In the genomic region with DNA sequence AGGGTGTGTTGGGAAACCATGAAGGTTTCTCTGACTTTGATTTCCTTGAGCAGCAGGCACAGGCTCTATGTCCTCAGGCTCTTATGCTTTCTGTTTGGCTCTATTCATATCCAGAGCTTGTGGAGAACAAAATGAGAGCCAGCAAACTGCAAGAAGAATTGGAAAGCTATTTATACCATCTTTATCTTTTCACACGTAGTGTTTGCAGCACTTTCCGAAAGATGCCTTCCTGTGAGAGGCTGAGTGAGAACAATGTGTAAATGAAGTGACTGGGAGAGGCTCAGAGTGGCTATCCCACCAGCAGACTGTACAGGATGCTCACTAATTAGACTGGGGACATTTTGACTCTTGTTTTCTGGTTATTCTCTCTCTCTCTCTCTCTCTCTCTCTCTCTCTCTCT, we compare ENCODE assay signal across 24 mouse cellular contexts.
DNase-seq lines count a peak whose midpoint lies in the region; ATAC-seq and TF ChIP-seq lines count a peak whose summit lies in the region.
"Had no signal": no experiment of that assay in that cellular context is flagged by ENCODE, and none has a peak within 500 bp of the region (broad histone marks: within the 10 kb centered on the region; RNA-seq: fewer than 3 reads in every experiment).

No protein-coding gene starts in this region.

- TF ChIP-seq POLR2A in lung, adult 2 months (IDR thresholded peaks at IDR 0.05; ENCODE audit: borderline replicate concordance, extremely low read depth, low read depth, low read length) = no peak

- H3K4me1 ChIP-seq in heart, embryonic 10.5 days = peaks cover 18% of the 10 kb centered on the region
- H3K4me1 ChIP-seq in lung, embryonic 14.5 days (ENCODE audit: insufficient read depth) = no peaks in the 10 kb centered on the region
- peaks cover 4% of the 10 kb centered on the region for H3K4me1 ChIP-seq in lung, adult 2 months (ENCODE audit: control insufficient read depth, insufficient read depth, low read length)
- H3K4me1 ChIP-seq in heart, postnatal 0 days (ENCODE audit: control insufficient read depth, insufficient read depth) = no peaks in the 10 kb centered on the region
- H3K4me1 ChIP-seq: embryonic facial prominence, embryonic 10.5 days; hindbrain, embryonic 15.5 days; limb, embryonic 10.5 days; liver, embryonic 15.5 days; neural tube, embryonic 15.5 days had no signal

- no peaks in the 10 kb centered on the region for H3K36me3 ChIP-seq in heart, embryonic 10.5 days
- H3K36me3 ChIP-seq in lung, embryonic 14.5 days (ENCODE audit: insufficient read depth) = no peaks in the 10 kb centered on the region
- no peaks in the 10 kb centered on the region for H3K36me3 ChIP-seq in heart, postnatal 0 days (replicated peaks; ENCODE audit: control insufficient read depth, insufficient read depth, low read length)
- H3K36me3 ChIP-seq: embryonic facial prominence, embryonic 10.5 days; G1E; hindbrain, embryonic 15.5 days; limb, embryonic 10.5 days; liver, embryonic 15.5 days; neural tube, embryonic 15.5 days had no signal

- H3K4me3 ChIP-seq in heart, embryonic 10.5 days = no peak overlapping the region
- H3K4me3 ChIP-seq in lung, embryonic 14.5 days (ENCODE audit: low read depth, low read length) = no peak overlapping the region
- H3K4me3 ChIP-seq in lung, adult 2 months (replicated peaks; ENCODE audit: extremely low read depth, low read depth, low read length) = no peak overlapping the region
- no peak overlapping the region for H3K4me3 ChIP-seq in heart, postnatal 0 days (ENCODE audit: low read depth, low read length)
- H3K4me3 ChIP-seq: embryonic facial prominence, embryonic 10.5 days; hindbrain, embryonic 15.5 days; limb, embryonic 10.5 days; liver, embryonic 15.5 days; neural tube, embryonic 15.5 days had no signal

- TF ChIP-seq EP300 in heart, postnatal 0 days (IDR thresholded peaks at IDR 0.05; ENCODE audit: low read depth) = no peak

- H3K4me2 ChIP-seq in lung, embryonic 14.5 days = no peak overlapping the region
- no peak overlapping the region for H3K4me2 ChIP-seq in heart, postnatal 0 days (ENCODE audit: low read depth, low read length)
- H3K4me2 ChIP-seq: hindbrain, embryonic 15.5 days; liver, embryonic 15.5 days; neural tube, embryonic 15.5 days had no signal

- intact Hi-C loops in heart, postnatal 14 days (cut with DNase I) = loop anchor here (5.0 kb wide), 1 partner anchor 336 kb away; no protein-coding TSS in a partner anchor

- DNase-seq in heart, embryonic 10.5 days (ENCODE audit: low spot score) = no peak
- no peak for DNase-seq in heart, postnatal 14 days
- peak; percentile 41 for DNase-seq in lung, embryonic 14.5 days
- no peak for DNase-seq in lung, adult 2 months
- DNase-seq in brain, adult 2 months (ENCODE audit: low read depth, low spot score) = peak; percentile 73
- DNase-seq in heart, postnatal 0 days (ENCODE audit: low spot score) = peak; percentile 65
- DNase-seq in spleen, postnatal 14 days (ENCODE audit: low spot score in 2 of 2) = no peak
- DNase-seq: adrenal gland, postnatal 36 days; cerebellum, adult 11 months; cerebellum, adult 9-11 months; kidney, adult 8-10 months; kidney, postnatal 10 days; liver had no signal

- H3K27ac ChIP-seq in heart, embryonic 10.5 days = 0 out of 2 replicates have a peak overlapping the region, but pooled peaks have one; percentile 17
- H3K27ac ChIP-seq in lung, embryonic 14.5 days (ENCODE audit: low read depth) = no peak overlapping the region
- peak overlapping the region; percentile 82 for H3K27ac ChIP-seq in heart, postnatal 0 days (ENCODE audit: low read depth)
- H3K27ac ChIP-seq: embryonic facial prominence, embryonic 10.5 days; hindbrain, embryonic 15.5 days; limb, embryonic 10.5 days; liver, embryonic 15.5 days; macrophage; neural tube, embryonic 15.5 days; stomach, postnatal 0 days had no signal

- no peaks in the 10 kb centered on the region for H3K27me3 ChIP-seq in heart, embryonic 10.5 days (ENCODE audit: insufficient read depth, poor library complexity, severe bottlenecking)
- no peaks in the 10 kb centered on the region for H3K27me3 ChIP-seq in lung, embryonic 14.5 days (ENCODE audit: insufficient read depth, low read length)
- H3K27me3 ChIP-seq in heart, postnatal 0 days (ENCODE audit: control insufficient read depth, insufficient read depth, low read length) = no peaks in the 10 kb centered on the region
- H3K27me3 ChIP-seq: hindbrain, embryonic 15.5 days; liver, embryonic 15.5 days; neural tube, embryonic 15.5 days had no signal

- H3K9me3 ChIP-seq in heart, embryonic 10.5 days = no peaks in the 10 kb centered on the region
- H3K9me3 ChIP-seq in lung, embryonic 14.5 days (ENCODE audit: low read depth, low read length) = no peaks in the 10 kb centered on the region
- no peaks in the 10 kb centered on the region for H3K9me3 ChIP-seq in heart, postnatal 0 days (replicated peaks; ENCODE audit: control insufficient read depth, low read length)
- H3K9me3 ChIP-seq: embryonic facial prominence, embryonic 10.5 days; G1E; hindbrain, embryonic 15.5 days; limb, embryonic 10.5 days; liver, embryonic 15.5 days; neural tube, embryonic 15.5 days had no signal

- H3K9ac ChIP-seq in lung, embryonic 14.5 days = no peak overlapping the region
- H3K9ac ChIP-seq in heart, postnatal 0 days (replicated peaks; ENCODE audit: low read depth, low read length) = no peak overlapping the region
- H3K9ac ChIP-seq: hindbrain, embryonic 15.5 days; liver, embryonic 15.5 days; neural tube, embryonic 15.5 days had no signal

- TF ChIP-seq CTCF in lung, embryonic 14.5 days (IDR thresholded peaks at IDR 0.05; ENCODE audit: low read depth) = no peak
- TF ChIP-seq CTCF in lung, adult 2 months (IDR thresholded peaks at IDR 0.05; ENCODE audit: insufficient read depth, low read length) = no peak
- no peak for TF ChIP-seq CTCF in heart, postnatal 0 days (IDR thresholded peaks at IDR 0.05; ENCODE audit: low read depth)

- ATAC-seq in lung, embryonic 14.5 days (ENCODE audit: insufficient read depth) = peak; percentile 75
- ATAC-seq in heart, postnatal 0 days (ENCODE audit: insufficient read depth, low read depth) = peak; percentile 87
- ATAC-seq: forebrain, embryonic 16.5 days; midbrain, embryonic 16.5 days; Patski had no signal

- 6% methylated on average over 2 of the region's 2 CpGs for whole genome bisulfite sequencing in heart, embryonic 10.5 days
- WGBS in lung, embryonic 14.5 days = 31% methylated on average over 2 of the region's 2 CpGs
- 35% methylated on average over 2 of the region's 2 CpGs for WGBS in lung, adult 2 months
- WGBS in heart, postnatal 0 days = 6% methylated on average over 2 of the region's 2 CpGs

Comparison
In these comparisons a context has a peak if more than half of its experiments do, and no peak if none do; other contexts are left out.
1. DNase-seq: peak in lung, embryonic 14.5 days (single experiment), brain, adult 2 months (single experiment) and heart, postnatal 0 days (single experiment); none in heart, embryonic 10.5 days (single experiment), heart, postnatal 14 days (0 of 2), lung, adult 2 months (single experiment) and spleen, postnatal 14 days (0 of 2).